Mouse (Mus musculus) embryo, embryonic 10 days (tissue): ENCODE data around the gene Blnk.

Source experiments
- DNase-seq: peaks from one replicate; pipeline ENCODE4 v3.0.0-alpha.2; 2015; ENCODE audit warnings: low spot score

The Blnk gene

GRCm38 (mm10) chr19:40999569-40999968 is 5.2 kb upstream of the Blnk start:
- no peak for DNase-seq

GRCm38 (mm10) chr19:40998469-40999170 is 4.3 kb upstream of the Blnk start:
- DNase-seq: no peak

GRCm38 (mm10) chr19:40996722-40997121 is 2.4 kb upstream of the Blnk start:
- DNase-seq: no peak

- DNase-seq: no peak
Measured at GRCm38 (mm10) chr19:40995449-40996401, 1.4 kb upstream of the Blnk start.

GRCm38 (mm10) chr19:40994911-40995310 is 576 bp upstream of the Blnk start:
- DNase-seq: no peak

GRCm38 (mm10) chr19:40993356-40993755 is 979 bp downstream of the Blnk start:
- DNase-seq: no peak

- no peak for DNase-seq
Measured at GRCm38 (mm10) chr19:40992517-40993044, 1.8 kb downstream of the Blnk start.

- DNase-seq: no peak
Measured at GRCm38 (mm10) chr19:40992096-40992495, 2.2 kb downstream of the Blnk start.

GRCm38 (mm10) chr19:40991626-40992025 is 2.7 kb downstream of the Blnk start:
- DNase-seq: no peak

GRCm38 (mm10) chr19:40990781-40991343 is 3.5 kb downstream of the Blnk start:
- DNase-seq: no peak

GRCm38 (mm10) chr19:40989961-40990600 is 4.3 kb downstream of the Blnk start:
- DNase-seq: no peak

GRCm38 (mm10) chr19:40988856-40989255 is 5.5 kb downstream of the Blnk start:
- DNase-seq: no peak

GRCm38 (mm10) chr19:40984536-40984935 is 9.8 kb downstream of the Blnk start:
- no peak for DNase-seq

GRCm38 (mm10) chr19:40980671-40981070 is 13.7 kb downstream of the Blnk start:
- DNase-seq: no peak

GRCm38 (mm10) chr19:40978026-40978425 is 16.3 kb downstream of the Blnk start:
- DNase-seq: no peak

- no peak for DNase-seq
Measured at GRCm38 (mm10) chr19:40976946-40977917, 17.1 kb downstream of the Blnk start.

- no peak for DNase-seq
Measured at GRCm38 (mm10) chr19:40971273-40971914, 22.9 kb downstream of the Blnk start.

- no peak for DNase-seq
Measured at GRCm38 (mm10) chr19:40970775-40971174, 23.6 kb downstream of the Blnk start.

GRCm38 (mm10) chr19:40970301-40970700 is 24.0 kb downstream of the Blnk start:
- no peak for DNase-seq
